Mouse (Mus musculus) cerebellum, postnatal 14 days (tissue): ENCODE data around the gene Dand5.
A peak's percentile ranks its signal among the peaks of the same experiment; 100 is the strongest.

Experiments
- DNase-seq, 2 experiments: peaks; one replicate each; pipeline ENCODE4 v3.0.0; 2021; ENCODE audit warnings: mixed read lengths in 2 of 2

Gene Dand5

GRCm38 (mm10) chr8:84799136-84799931, 23.3 kb downstream of the Dand5 start:
- DNase-seq, result peak; percentile 81 to 86

GRCm38 (mm10) chr8:84798446-84799135, 24.0 kb downstream of the Dand5 start:
- peak in 1 of 2 experiments; percentile 65 for DNase-seq

- peak; percentile 75 to 78 for DNase-seq
Observed at GRCm38 (mm10) chr8:84797971-84798370, 24.7 kb downstream of the Dand5 start.

- peak; percentile 43 to 49 for DNase-seq
Observed at GRCm38 (mm10) chr8:84797256-84797797, 25.3 kb downstream of the Dand5 start.

GRCm38 (mm10) chr8:84794486-84794885, 28.1 kb downstream of the Dand5 start:
- peak; percentile 65 to 78 for DNase-seq

- DNase-seq, result peak; percentile 86 to 87
Observed at GRCm38 (mm10) chr8:84793791-84794485, 28.7 kb downstream of the Dand5 start.

- peak; percentile 53 to 59 for DNase-seq
Observed at GRCm38 (mm10) chr8:84793134-84793533, 29.5 kb downstream of the Dand5 start.

GRCm38 (mm10) chr8:84792429-84792947, 30.1 kb downstream of the Dand5 start:
- DNase-seq, result peak; percentile 32 to 47

GRCm38 (mm10) chr8:84790537-84790936, 32.1 kb downstream of the Dand5 start:
- DNase-seq, result peak in 1 of 2 experiments; percentile 43

- DNase-seq, result peak; percentile 88 to 94
Observed at GRCm38 (mm10) chr8:84789855-84790486, 32.7 kb downstream of the Dand5 start.

- DNase-seq, result no peak
Observed at GRCm38 (mm10) chr8:84789345-84789744, 33.3 kb downstream of the Dand5 start.

- DNase-seq, result peak in 1 of 2 experiments; percentile 62
Observed at GRCm38 (mm10) chr8:84788896-84789295, 33.7 kb downstream of the Dand5 start.

GRCm38 (mm10) chr8:84787523-84788302, 34.9 kb downstream of the Dand5 start:
- DNase-seq, result peak; percentile 79 to 83

- peak; percentile 32 to 53 for DNase-seq
Observed at GRCm38 (mm10) chr8:84786801-84787467, 35.7 kb downstream of the Dand5 start.

GRCm38 (mm10) chr8:84785756-84786677, 36.6 kb downstream of the Dand5 start:
- peak; percentile 60 to 64 for DNase-seq

GRCm38 (mm10) chr8:84785506-84785755, 37.2 kb downstream of the Dand5 start:
- no peak for DNase-seq

GRCm38 (mm10) chr8:84784681-84785505, 37.7 kb downstream of the Dand5 start:
- peak; percentile 63 to 70 for DNase-seq

GRCm38 (mm10) chr8:84783919-84784581, 38.6 kb downstream of the Dand5 start:
- peak in 1 of 2 experiments; percentile 61 for DNase-seq
